Mouse (Mus musculus) embryo, embryonic 11.5 days (tissue): Measurements from ENCODE around the gene Piezo1.

Experiments used
- DNase-seq: peaks from one replicate; pipeline ENCODE4 v3.0.0-alpha.2; 2012; ENCODE audit warnings: low read depth, low spot score

The Piezo1 gene

DNA sequence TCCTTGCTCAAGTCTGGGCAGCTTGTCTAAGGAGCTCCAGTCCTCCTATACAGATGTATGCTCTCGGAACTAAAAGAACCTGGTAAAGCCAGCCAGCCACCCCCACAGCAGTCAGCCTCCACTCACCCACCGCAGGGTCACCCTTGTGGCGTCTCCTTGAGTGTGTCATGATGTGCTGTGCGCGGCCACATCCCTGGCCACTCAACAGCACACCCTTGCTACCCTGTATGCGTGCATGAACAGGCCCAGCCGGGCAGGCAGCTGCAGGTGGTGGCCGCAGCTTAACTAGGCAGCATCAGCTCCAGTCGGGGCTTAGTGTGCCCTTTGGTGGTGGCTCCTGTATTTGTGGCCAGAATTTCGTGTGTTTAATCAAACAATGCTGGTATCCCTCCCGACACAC lies 94.0 kb downstream of the Piezo1 start:
- no peak for DNase-seq

DNA sequence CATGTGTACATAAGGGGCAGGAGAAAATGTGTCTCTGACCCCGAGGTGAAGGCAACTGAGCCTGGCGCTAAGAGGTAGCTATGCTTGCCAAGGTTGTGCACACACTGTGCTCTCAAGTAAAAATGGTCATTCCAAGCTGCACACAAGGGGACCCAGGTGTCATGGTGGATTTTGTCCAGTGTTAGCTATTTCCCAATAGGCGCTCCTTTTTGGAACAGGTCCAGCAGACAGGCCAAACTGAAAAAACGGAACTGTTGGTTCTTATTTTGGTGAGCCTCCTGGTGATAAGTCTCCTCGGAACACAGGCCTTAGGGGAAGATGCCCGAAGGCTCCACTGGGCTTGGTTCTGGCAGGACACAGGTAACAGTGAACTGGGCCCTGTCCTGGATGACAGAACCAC lies 96.7 kb downstream of the Piezo1 start:
- no peak for DNase-seq

DNA sequence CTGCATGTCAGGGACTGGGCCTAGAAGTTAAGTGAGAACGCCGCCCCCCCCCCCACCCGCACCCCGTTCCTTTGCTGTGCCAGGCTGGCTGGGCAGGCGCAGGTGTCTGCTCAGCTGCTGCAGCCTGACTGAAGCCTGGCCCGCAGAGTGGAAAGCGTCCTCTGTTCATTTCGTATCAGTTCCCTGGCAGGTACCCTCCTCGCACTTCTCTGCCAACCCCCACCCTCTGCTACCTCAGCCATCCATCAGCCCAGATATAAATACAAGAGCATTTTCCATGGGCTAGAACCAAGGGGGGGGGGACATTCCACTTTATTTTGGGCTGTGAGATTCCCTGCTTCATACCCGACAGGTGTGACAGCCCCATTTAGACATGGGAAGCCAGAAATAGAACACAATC lies 99.0 kb downstream of the Piezo1 start:
- DNase-seq: no peak

DNA sequence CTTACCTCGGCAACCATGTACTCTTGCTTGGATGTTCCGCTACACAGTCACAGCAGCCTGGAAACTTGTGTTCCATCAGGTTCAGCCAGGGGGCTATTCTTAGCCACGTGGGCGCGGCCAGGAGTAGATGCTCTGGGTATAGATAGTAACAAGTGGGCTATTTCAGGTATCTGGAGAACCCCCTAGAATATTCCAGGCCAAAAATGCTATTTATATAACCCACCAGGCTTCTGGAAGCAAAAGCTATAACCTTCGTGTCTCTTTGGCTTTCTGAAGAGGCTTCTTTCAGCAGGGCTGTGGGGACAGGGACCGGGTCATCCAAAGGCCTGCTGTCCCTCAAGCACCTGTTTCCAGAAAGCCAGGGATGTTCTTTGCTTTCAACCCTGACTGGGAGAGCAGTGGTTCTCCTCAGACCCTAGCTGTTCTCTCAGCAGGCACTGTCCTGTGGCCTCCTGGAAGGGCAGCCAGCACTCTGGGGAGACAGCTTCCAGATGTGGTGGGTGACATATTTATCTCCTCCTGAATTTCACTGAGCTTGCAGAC lies 99.9 kb downstream of the Piezo1 start:
- no peak for DNase-seq

DNA sequence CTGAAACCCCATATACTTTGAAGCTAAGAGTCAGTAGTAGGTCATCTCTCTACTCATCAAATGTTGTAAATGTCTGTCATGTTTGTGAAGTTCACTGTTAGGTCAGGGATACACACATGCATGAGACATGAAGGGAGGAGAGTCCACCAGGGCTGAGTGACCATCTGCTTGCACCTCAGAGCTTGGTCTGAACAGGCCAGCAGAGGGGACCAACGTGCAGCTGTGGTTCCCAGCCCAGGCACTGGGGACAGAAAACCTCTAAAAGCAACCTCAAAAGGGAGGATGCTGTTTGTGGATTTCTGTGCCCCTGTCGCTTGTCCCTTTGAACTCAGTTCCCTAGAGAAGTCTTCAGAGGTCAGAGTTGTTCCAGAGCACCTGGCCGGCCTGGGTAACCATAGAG lies 105.9 kb downstream of the Piezo1 start:
- no peak for DNase-seq

DNA sequence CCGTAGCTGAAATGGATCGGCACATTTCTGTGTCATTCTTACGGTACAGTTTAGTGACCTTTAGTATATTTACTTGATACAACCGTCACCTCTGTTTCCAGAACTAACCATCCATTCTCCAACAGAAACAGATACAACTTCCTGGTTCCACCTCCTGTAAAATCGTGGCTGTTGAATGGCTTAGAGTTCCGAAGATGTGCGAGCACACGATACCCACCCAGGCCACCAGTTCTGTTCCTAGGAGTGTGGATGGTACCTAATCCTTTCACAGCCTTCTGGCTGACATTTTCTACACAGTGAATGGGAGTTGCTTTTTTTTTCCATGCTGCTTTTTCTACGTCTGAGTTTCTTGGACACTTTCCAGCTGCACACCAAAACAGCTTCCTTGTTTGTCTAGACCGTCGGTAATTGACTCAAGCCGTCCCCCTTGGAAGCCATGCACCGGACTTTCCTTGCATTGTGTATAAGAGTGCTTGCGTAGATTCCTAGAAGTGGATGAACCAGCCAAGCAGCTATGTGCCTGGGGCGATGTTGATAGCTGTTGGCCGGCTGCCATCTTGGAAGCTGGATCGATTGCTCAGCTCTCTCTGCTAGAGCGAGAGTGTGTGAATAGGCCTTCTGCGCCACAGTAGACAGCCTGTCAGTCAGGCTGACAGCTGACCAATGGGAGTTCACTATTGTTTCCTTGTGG lies 106.9 kb downstream of the Piezo1 start:
- DNase-seq: peak; percentile 32

DNA sequence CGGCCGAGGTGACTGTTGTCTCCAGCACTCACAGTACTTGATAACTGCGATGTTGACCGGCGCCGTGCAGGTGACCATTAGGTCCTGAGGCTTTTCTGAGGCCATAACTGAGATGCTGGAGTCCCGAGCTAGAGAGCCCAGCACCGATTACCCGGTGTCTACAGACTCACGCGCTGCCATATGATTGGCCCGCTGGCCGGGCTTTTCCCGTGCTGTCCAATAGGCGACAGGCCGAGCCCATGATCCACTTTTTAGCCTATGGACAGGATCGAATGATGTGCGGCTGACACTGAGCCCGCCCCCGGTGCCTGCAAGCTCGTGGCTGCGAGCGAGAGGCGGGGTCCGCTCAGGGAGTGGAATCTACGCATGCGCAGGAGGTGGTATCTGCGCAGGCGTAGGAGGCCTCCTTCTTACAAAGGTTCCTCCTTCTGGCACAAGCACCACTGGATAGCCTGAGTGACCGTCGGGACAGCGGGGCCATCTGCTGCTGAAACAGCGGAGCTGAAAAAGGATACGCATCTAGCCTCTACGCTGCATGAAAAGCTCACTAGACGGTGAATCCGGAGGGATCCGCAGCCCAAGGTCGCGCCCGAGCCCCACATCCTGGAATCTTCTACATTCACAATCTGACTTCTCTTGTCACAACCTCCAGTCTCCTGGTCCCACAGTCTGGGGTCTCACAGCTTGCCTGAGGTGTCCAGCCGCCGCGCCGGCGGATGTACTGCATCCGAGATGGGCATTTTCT lies 107.7 kb downstream of the Piezo1 start, which contains the start of gene Mvd:
TSS of gene Mvd (minus strand) at position 161 of the 745 bp plus-strand sequence.
- peak; percentile 99 for DNase-seq

DNA sequence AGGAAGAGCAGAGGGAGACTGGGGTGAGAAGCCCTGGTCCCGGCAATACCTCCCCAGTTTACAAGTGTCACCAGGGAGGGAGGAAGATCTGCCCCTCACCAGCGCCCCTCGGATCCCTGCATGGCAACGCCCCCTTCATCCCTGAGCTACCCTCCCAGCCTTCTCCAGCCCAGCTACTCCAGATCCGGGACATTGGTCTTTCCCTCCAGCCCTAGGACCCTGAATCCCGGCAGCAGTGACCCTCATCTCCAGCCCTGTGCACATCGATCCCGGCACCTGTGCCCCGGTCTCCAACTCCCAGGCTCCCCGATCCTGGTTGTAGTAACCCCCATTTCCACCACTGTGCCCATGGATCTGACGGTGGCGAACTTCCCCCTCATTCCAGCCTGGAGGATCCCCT lies 108.3 kb downstream of the Piezo1 start:
- no peak for DNase-seq

DNA sequence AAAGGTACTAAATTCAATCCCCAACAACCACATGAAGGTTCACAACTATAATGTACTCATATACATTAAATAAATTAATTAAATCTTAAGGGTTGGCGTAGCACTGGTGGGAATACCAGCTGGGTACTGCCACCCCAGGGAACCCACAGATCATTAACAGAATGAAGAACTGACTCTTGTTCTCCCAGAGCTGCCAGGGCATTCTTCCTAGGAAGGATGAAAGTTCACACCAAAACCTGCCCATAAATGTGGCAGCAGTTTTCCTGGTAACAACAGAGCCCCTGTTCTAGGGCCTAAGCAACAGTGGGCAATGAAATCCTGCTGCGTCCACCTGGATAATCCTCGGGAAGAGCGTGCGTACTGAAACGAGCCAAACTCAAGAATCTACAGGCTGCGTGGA lies 108.8 kb downstream of the Piezo1 start:
- DNase-seq: no peak

DNA sequence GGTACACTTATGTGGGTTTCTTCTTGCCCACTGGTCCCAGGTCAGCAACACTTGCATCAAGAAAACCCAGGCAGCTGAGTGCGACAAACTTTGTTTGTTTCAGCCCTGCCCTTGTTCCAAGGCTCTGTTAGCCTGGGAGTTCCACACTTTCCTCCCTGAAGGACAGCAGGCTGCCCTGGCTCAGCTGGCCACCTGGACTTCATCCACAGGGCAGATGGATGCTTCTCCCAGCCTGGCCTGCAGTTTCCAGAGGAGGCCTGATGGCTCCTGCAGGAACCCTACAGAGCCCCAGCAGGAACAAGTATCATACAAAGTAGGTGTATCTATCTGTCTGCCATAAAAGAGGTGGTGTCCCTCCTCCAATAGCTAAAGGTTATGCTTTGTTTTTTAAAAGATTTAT lies 109.8 kb downstream of the Piezo1 start:
- DNase-seq: no peak

DNA sequence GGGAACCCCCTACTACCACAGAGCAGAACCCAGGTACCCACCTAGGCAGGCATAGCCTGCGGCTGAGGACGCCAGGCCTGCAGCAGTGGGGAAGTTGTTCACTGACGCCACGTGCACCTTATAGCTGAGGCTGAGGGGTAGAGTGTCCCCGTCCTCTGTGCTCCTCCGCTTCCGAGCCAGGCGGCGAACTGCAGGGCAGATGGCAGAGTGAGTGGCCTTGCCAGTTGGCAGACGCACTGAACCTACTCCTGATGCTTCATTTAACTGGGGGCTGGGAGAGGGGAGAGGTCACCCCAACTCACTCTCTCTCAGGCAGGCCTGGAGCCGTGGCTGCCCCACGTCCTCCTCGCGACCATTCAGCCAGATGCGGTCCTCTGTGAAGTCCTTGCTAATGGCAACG lies 111.8 kb downstream of the Piezo1 start:
- DNase-seq: no peak

DNA sequence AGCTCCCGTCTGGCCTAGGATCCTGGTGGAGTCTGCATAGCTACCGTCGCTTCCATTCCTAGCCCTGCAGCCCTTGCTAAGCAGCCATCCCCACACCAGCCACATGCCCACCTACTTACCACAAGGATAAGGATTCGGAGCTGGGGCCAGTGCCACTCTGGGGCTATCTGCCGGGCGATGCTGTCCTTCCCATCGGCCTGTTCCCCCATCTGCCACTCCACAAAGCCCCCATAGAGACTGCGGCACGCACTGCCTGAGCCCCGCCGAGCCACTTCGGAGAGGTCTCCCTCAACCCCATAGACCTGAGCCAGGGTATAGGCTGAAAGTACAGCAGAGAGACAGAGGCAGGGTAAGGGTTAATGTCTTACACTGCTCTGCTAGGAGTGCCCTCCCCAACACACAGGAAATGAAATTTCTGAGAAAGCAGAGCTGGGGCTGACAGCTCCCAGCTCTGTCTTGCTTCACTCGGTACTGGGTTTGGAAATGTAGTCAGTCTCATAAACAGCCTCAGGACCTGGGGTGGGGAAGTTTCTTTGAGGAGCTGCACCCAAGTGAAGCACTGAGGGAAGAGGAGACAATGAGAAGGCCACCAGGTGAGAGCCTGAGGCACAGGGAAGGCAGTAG lies 113.3 kb downstream of the Piezo1 start:
- no peak for DNase-seq

DNA sequence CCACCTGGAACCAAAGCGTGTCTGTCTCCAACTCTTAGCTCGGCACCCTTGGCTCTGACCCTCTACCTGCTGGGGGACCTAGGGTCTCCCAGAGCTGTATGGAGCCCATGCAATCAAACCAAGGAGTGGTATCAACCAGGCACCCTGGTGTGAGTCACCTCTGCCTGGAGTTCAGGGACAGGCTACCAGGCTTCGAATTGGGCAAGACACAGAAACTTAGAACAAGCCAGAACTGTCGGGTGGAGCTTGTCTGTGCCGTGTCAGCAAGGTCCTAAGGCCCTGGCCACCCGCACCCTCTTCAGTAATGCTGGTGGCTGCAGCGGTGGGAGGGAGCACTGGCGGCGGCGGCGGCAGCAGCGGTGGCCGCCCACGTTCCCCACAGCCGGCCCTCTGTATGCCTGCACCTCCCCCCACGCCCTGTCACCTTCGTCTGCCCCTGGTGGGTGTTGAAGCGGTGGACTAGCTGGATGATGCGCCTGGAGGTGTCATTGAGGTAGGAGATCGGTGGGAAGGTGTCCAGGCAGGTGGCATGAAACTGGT lies 114.5 kb downstream of the Piezo1 start:
- DNase-seq: no peak

DNA sequence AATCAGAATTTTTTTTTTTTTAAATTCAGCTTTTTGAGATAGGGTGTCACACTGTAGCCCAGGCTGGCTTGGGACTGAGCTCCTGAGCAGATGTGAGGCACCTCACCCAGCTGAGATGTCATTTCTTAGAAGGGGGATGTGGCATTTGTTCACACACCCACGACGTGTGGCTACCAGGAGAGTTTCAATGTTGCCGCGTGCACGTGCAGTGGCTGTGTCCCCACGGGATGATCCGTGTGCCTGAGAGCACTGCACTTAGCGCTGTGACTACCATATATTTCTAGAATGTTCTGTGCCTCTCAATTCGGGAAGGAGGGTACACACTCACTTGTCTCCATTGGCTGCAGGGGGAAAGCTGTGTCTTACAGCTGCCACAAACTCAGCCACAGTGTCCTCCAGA lies 115.0 kb downstream of the Piezo1 start:
- no peak for DNase-seq

DNA sequence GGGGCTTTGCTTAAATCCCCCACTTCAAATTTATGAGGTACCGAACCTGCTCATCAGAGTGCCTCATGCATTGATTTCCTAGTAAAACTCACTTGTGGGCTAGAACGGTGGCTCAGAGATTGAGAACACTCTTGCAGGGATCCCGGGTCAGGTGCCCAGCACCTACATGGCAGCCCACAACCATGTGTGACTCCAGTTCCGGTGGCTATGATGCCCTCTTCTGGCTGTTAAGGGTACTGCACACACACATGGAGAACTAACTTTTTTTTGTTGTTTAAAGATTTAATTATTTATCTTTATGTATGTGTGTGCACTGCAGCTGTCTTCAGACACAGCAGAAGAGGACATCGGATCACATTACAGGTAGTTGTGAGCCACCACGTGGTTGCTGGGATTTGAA lies 115.8 kb downstream of the Piezo1 start:
- no peak for DNase-seq

DNA sequence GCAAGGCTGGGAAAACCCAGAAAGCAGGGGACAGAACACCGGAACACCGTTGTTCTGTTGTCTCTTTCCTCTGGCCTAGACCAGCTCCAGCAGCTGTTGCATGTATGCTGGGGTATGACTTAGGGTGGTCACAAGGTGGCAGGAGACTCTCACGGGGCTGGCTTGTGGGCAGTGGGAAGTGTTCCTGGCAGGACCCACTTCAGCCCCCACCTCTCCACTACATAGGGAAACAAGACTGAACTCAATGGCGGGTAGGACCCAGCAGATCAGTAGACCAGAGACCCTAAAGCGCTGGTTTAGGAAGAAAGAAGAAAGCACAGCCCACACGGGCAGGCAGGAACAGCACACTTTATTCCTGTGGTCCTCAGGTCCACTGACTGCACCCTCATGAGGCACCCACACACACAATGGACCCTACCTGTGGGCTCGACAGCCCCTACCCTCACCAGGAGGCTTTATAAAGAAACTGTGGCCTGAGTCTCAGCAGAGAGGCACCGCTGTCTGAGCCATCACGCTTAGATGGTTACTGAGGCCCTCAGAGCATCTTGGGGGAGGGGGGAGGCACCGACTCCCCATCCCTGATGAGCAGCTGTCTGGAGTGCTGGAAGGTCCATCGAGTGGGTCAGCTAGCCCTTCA lies 117.7 kb downstream of the Piezo1 start:
- no peak for DNase-seq

DNA sequence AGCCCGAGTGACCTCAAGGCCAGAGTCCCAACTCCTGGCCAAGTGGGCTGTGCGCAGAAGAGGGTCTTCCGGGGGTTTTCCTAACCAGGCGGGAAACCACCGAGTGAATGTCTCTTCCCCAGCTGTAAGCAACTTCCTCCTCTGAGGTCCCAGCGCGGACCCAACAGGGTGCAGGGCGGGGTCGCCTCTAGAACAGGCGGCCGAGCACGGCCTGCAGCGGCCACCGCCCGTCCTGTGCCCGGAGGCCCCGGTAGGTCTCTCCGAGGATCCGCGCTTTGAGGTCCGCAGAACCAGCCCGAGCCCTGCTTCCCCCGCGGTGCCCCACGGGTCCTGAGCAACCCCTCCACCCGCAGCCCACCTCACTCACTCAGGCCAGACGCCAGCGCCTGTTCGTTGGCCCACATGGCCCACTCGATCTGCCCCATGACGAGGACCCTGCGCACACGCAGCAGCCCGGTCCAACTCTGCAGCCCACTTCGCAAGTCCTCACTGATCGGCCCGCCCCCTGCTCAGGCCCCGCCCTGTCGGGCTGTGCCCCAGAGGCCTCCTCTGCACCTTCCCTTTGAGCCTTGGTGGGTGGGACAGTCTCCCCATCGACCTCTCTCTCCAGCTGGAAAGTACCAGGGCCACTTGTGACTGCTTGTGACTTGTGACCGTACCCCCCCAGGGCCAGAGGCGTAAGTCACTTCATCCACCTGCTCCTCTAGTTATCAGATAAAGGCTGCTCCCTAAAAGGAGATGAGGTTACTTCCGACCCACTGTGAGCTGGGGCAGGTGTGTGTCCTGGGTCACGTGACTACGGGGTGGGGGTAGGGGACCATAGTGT lies 118.5 kb downstream of the Piezo1 start, which contains the start of gene Cyba:
TSS of gene Cyba (minus strand) at position 488 of the 826 bp plus-strand sequence.
- DNase-seq: peak; percentile 22
